Mouse (Mus musculus) stomach, embryonic 14.5 days (tissue): ENCODE data around the gene Apod. TPM values are rescaled to one million over a fixed set of nuclear protein-coding genes. Genes with fewer than 3 reads are reported as not detected.
A peak's percentile ranks its signal among the peaks of the same experiment; 100 is the strongest.

Experiments
- ATAC-seq: fragments of 200-750 bp; cut with Nextera tagmentation; 2 replicates; pipeline ENCODE4 v1.8.0; 2017; ENCODE audit warnings: low read depth, moderate TSS enrichment; ENCODE audit not compliant: insufficient number of reproducible peaks, insufficient read depth, low FRiP score
- H3K27ac ChIP-seq: fragments of 300-500 bp; sonication (generic); 2 replicates; pipeline ENCODE4 v1.5.1; 2014; ENCODE audit warnings: mild to moderate bottlenecking, low read length, moderate library complexity, mixed read lengths
- H3K27me3 ChIP-seq: fragments of 300-500 bp; sonication (generic); 2 replicates; pipeline ENCODE4 v1.6.1; 2014; ENCODE audit warnings: low read length, control low read depth, mixed read lengths; ENCODE audit not compliant: control insufficient read depth, insufficient read depth
- H3K36me3 ChIP-seq: fragments of 300-500 bp; sonication (generic); 2 replicates; pipeline ENCODE4 v1.6.1; 2014; ENCODE audit warnings: mild to moderate bottlenecking, control low read depth, low read length, moderate library complexity, mixed read lengths; ENCODE audit not compliant: control insufficient read depth, insufficient read depth
- H3K4me1 ChIP-seq: fragments of 300-500 bp; sonication (generic); 2 replicates; pipeline ENCODE4 v1.6.1; 2014; ENCODE audit warnings: low read length, control low read depth, mixed read lengths; ENCODE audit not compliant: control insufficient read depth, insufficient read depth
- H3K4me2 ChIP-seq: fragments of 300-500 bp; sonication (generic); replicated peaks from 2 replicates; pipeline ENCODE4 v1.6.1; 2014; ENCODE audit warnings: low read depth, low read length, control low read depth
- H3K4me3 ChIP-seq: fragments of 300-500 bp; sonication (generic); 2 replicates; pipeline ENCODE4 v1.5.1; 2014; ENCODE audit warnings: low read depth, low read length, control low read depth
- H3K9ac ChIP-seq: fragments of 300-500 bp; sonication (generic); replicated peaks from 2 replicates; pipeline ENCODE4 v1.6.1; 2014; ENCODE audit warnings: low read depth, mild to moderate bottlenecking, control low read depth, low read length, moderate library complexity, mixed read lengths
- H3K9me3 ChIP-seq: fragments of 300-500 bp; sonication (generic); 2 replicates; pipeline ENCODE4 v1.6.1; 2016; ENCODE audit warnings: low read depth, low read length, control low read depth; ENCODE audit not compliant: control insufficient read depth
- WGBS: fragments of 180-500 bp; shearing (Covaris S2); extraction: QIAGEN DNeasy Blood & Tissue Kit; methylation state at CpG from one replicate; pipeline ENCODE4 v1.1.7; 2014; 5-methylcytosine and 5-hydroxymethylcytosine counted together
- microRNA-seq: library from miRNA; unstranded; fragments of <30 nt; microRNA quantifications from one replicate; pipeline ENCODE4, GENCODE M21; 2016
- polyA plus RNA-seq: library from polyadenylated mRNA; unstranded; fragments of >200 nt; fragmentation: Nextera tagmentation; extraction: Ambion mirVana; gene quantifications from 2 replicates; pipeline ENCODE4 v1.2.1, GENCODE M21; 2014

The Apod gene
- polyA plus RNA-seq, 1 experiment from 2014 or later: 1.4 TPM

DNA sequence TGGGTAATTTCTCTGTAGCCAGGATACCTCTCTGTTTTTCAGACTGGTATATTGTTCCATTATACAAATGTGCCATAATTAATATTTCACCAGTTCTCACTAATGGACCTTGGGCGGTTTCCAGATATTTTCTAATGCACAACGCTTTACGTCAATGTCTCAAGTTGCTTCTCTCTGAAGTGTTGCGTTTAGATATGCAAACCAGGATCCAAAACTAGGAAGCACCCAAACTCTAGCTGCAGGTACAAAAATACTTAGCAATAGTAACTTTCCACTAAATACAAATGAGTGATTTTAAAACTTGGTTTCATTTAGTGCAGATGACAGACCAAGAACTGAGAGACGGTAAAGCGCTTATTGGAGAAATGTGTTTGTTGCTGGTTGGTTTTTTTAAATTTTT, 40.5 kb downstream of the Apod start:
- H3K4me3 ChIP-seq: peak overlapping the region; percentile 93
- peak overlapping the region; percentile 80 for H3K9ac ChIP-seq
- H3K27me3 ChIP-seq: no peaks in the 10 kb centered on the region
- WGBS: under 1% methylated on average over 6 of the region's 6 CpGs
- H3K27ac ChIP-seq: no peak overlapping the region
- no peak for ATAC-seq
- H3K4me2 ChIP-seq: peak overlapping the region; percentile 45
- no peaks in the 10 kb centered on the region for H3K36me3 ChIP-seq
- H3K9me3 ChIP-seq: no peaks in the 10 kb centered on the region
- H3K4me1 ChIP-seq: peaks cover 17% of the 10 kb centered on the region

- H3K9me3 ChIP-seq: no peaks in the 10 kb centered on the region
- H3K4me3 ChIP-seq: no peak overlapping the region
Measured at GRCm38 (mm10) chr16:31266692-31267091, 47.9 kb downstream of the Apod start.

DNA sequence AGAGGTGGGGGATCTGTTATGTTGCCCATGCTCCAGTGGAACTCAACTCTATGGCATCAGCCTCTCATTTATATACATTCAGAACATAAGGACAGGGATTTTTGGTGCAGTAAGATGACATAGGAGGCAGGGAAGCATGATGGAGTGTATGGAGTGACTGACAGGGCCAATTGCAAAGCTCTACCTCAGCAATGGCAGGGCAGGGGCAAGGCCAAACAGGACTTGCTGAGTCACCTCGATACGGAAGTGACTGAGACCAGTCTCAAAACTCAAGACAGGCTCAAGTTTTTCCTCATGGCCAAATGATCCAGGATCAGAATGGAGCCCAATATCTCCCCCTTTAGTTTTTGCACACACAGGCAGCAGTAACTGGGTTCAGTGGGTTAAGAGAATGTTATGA, 58.5 kb downstream of the Apod start:
- H3K4me2 ChIP-seq: no peak overlapping the region
- no peaks in the 10 kb centered on the region for H3K9me3 ChIP-seq
- no peak for ATAC-seq
- WGBS: 93% methylated on average over 2 of the region's 2 CpGs
- H3K4me1 ChIP-seq: no peaks in the 10 kb centered on the region
- H3K36me3 ChIP-seq: peaks cover 33% of the 10 kb centered on the region
- no peak overlapping the region for H3K9ac ChIP-seq
- no peak overlapping the region for H3K4me3 ChIP-seq
- H3K27me3 ChIP-seq: no peaks in the 10 kb centered on the region
- H3K27ac ChIP-seq: no peak overlapping the region

More at GRCm38 (mm10) chr16:31266692-31267091, 47.9 kb downstream of the Apod start:
- 90% methylated on average over 2 of the region's 2 CpGs for WGBS
- H3K4me2 ChIP-seq: no peak overlapping the region
- no peak overlapping the region for H3K9ac ChIP-seq
- no peak overlapping the region for H3K27ac ChIP-seq
- no peak for ATAC-seq
- peaks cover 12% of the 10 kb centered on the region for H3K36me3 ChIP-seq
- no peaks in the 10 kb centered on the region for H3K27me3 ChIP-seq
- no peaks in the 10 kb centered on the region for H3K4me1 ChIP-seq

- Histone ChIP-seq H3K36me3 (peaks cover 33% of the 10 kb centered on the region), H3K4me1 (no peaks in the 10 kb centered on the region), H3K9me3 (no peaks in the 10 kb centered on the region), H3K27ac (no peak overlapping the region), H3K4me2 (no peak overlapping the region), H3K27me3 (no peaks in the 10 kb centered on the region), H3K9ac (no peak overlapping the region), H3K4me3 (no peak overlapping the region)
- ATAC-seq: no peak
- WGBS: 76% methylated on average over 3 of the region's 3 CpGs
Measured at GRCm38 (mm10) chr16:31255685-31256084, 58.9 kb downstream of the Apod start.

DNA sequence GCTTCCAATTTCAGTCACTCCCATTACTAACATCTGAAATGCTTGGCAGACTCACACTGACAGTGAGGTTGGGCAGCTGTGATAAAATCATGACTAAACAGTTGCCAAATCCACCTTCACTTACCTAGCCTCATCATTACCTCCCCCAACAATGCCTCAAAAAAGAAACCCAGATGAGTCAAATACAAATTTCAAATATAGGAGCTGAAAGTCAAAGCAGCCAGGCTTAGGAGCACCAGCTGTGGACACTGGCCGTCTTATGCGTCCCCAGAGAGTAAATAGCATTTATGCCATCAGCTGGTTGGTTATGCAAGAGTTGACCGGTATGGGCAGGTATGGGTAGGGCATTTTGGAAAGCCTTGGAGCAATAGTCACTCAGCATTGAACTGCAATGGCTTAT, 65.2 kb downstream of the Apod start:
- ATAC-seq: no peak
- no peak overlapping the region for H3K4me2 ChIP-seq
- no peak overlapping the region for H3K4me3 ChIP-seq
- 0 out of 2 replicates have a peak, but pooled peaks cover 6% of the 10 kb centered on the region for H3K36me3 ChIP-seq
- WGBS: 90% methylated on average over 3 of the region's 3 CpGs
- H3K27ac ChIP-seq: no peak overlapping the region
- H3K9me3 ChIP-seq: no peaks in the 10 kb centered on the region
- H3K9ac ChIP-seq: no peak overlapping the region
- no peaks in the 10 kb centered on the region for H3K27me3 ChIP-seq
- H3K4me1 ChIP-seq: no peaks in the 10 kb centered on the region

DNA sequence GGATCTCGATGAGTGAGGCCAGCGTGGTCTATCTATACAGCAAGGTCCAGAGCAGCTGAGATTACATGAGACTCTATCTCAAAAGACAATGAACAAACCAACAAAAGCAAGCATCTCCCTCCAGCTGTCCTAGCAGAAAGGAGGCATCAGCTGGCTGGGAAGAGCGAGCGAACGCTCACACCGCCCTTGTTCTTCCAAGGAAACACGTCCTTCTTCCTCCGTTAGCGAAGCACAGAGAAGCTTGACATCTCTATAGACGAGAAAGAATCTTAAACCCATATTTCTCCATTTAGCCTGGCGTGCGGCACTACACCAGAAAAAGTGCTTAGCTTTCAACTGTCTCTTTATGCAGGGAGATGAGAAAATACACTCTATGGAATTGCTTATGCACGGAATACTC, 65.9 kb downstream of the Apod start:
- no peaks in the 10 kb centered on the region for H3K4me1 ChIP-seq
- ATAC-seq: no peak
- WGBS: 87% methylated on average over 13 of the region's 13 CpGs

DNA sequence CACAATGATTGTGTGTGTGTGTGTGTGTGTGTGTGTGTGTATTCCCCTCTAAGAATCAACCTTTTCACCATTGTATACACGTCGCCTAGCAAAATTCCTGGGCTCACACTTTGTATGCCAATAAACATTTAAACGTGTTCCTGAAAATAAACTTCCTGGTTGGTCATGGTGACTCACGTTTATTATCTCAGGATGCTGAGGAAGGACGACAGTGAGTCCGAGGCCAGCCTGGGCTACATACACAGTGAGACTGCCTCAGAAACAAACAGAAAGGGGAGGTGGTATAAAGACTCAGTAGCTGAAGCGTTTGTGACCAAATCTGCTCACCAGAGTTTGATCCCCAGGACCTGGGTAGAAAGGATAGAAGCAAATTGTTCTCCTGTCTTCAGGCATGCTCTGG, 67.2 kb downstream of the Apod start:
- no peaks in the 10 kb centered on the region for H3K9me3 ChIP-seq
- no peak overlapping the region for H3K4me3 ChIP-seq
- 0 out of 2 replicates have a peak, but pooled peaks cover under 1% of the 10 kb centered on the region for H3K36me3 ChIP-seq
- WGBS: 75% methylated on average over 7 of the region's 7 CpGs
- H3K27ac ChIP-seq: no peak overlapping the region
- no peak overlapping the region for H3K4me2 ChIP-seq
- H3K4me1 ChIP-seq: no peaks in the 10 kb centered on the region
- ATAC-seq: no peak
- no peaks in the 10 kb centered on the region for H3K27me3 ChIP-seq
- H3K9ac ChIP-seq: no peak overlapping the region

More for the DNA sequence above, 65.9 kb downstream of the Apod start:
- 0 out of 2 replicates have a peak, but pooled peaks cover 6% of the 10 kb centered on the region for H3K36me3 ChIP-seq
- no peaks in the 10 kb centered on the region for H3K9me3 ChIP-seq
- H3K27me3 ChIP-seq: no peaks in the 10 kb centered on the region
- no peak overlapping the region for H3K4me2 ChIP-seq
- H3K4me3 ChIP-seq: no peak overlapping the region
- H3K9ac ChIP-seq: no peak overlapping the region
- H3K27ac ChIP-seq: no peak overlapping the region

Small RNA genes lying within 50 kb of the gene (microRNA-seq; reads per million reads assigned to microRNA genes)
- not detected for gene Gm27415

Other genes with a start within 250 kb of the Apod start
- 17.2 and 21.4 TPM in 2 replicates for gene Xxylt1, start 233.4 kb downstream of the Apod start, polyA plus RNA-seq
- gene Acap2, start 113.6 kb downstream of the Apod start, polyA plus RNA-seq: 24.9 and 25.0 TPM in 2 replicates
- gene Ppp1r2, start 39.5 kb downstream of the Apod start, polyA plus RNA-seq: 86.0 and 90.8 TPM in 2 replicates
- gene Bdh1, start 107.5 kb upstream of the Apod start, polyA plus RNA-seq: 30.0 TPM in 2 replicates